Mouse (Mus musculus) brown adipose tissue, adult 24 weeks (tissue): ENCODE measurements at regions not wholly inside any gene's neighbourhood (a gene's known extent, or its start where the extent isn't known, plus 50 kb on each side); places are given as distances from the start of the nearest gene placed in this dataset.

Source experiments
- H3K27ac ChIP-seq: fragments of 200-500 bp; replicated peaks from 2 replicates; pipeline ENCODE4 v1.5.1; 2012; ENCODE audit warnings: low read depth, mild to moderate bottlenecking, low read length
- H3K4me1 ChIP-seq: fragments of 200-500 bp; 2 replicates; pipeline ENCODE4 v1.6.1; 2012; ENCODE audit warnings: low read length, mixed read lengths; ENCODE audit not compliant: control insufficient read depth, insufficient read depth, insufficient read length
- H3K4me3 ChIP-seq: fragments of 200-500 bp; 2 replicates; pipeline ENCODE4 v1.5.1; 2012; ENCODE audit warnings: low read depth, mild to moderate bottlenecking, low read length, moderate library complexity; ENCODE audit not compliant: insufficient read depth

- Histone ChIP-seq H3K27ac (no peak overlapping the region), H3K4me1 (peaks cover 7% of the 10 kb centered on the region), H3K4me3 (no peak overlapping the region)
Measured at GRCm38 (mm10) chr9:63087195-63087594, 61.6 kb downstream of the Skor1 start.

GRCm38 (mm10) chr9:63086671-63087070 lies 62.1 kb downstream of the Skor1 start:
- no peak overlapping the region for H3K4me3 ChIP-seq
- H3K4me1 ChIP-seq: peaks cover 7% of the 10 kb centered on the region
- H3K27ac ChIP-seq: no peak overlapping the region

GRCm38 (mm10) chr9:63082830-63083229 lies 65.9 kb downstream of the Skor1 start:
- Histone ChIP-seq H3K4me3 (no peak overlapping the region), H3K27ac (no peak overlapping the region), H3K4me1 (no peaks in the 10 kb centered on the region)

GRCm38 (mm10) chr9:63082311-63082710 lies 66.5 kb downstream of the Skor1 start:
- Histone ChIP-seq H3K4me1 (no peaks in the 10 kb centered on the region), H3K27ac (no peak overlapping the region), H3K4me3 (no peak overlapping the region)

GRCm38 (mm10) chr9:63080406-63080805 lies 68.4 kb downstream of the Skor1 start:
- no peak overlapping the region for H3K27ac ChIP-seq

GRCm38 (mm10) chr9:63075252-63075651 lies 73.5 kb downstream of the Skor1 start:
- Histone ChIP-seq H3K27ac (no peak overlapping the region), H3K4me3 (no peak overlapping the region), H3K4me1 (peaks cover 2% of the 10 kb centered on the region; the same call in 1 of the 2 replicates)

More at GRCm38 (mm10) chr9:63080406-63080805, 68.4 kb downstream of the Skor1 start:
- Histone ChIP-seq H3K4me3 (no peak overlapping the region), H3K4me1 (no peaks in the 10 kb centered on the region)

GRCm38 (mm10) chr9:63074803-63075202 lies 74.0 kb downstream of the Skor1 start:
- H3K4me1 ChIP-seq: peaks cover 2% of the 10 kb centered on the region; the same call in 1 of the 2 replicates
- no peak overlapping the region for H3K27ac ChIP-seq
- H3K4me3 ChIP-seq: no peak overlapping the region

- Histone ChIP-seq H3K27ac (no peak overlapping the region), H3K4me1 (peaks cover 2% of the 10 kb centered on the region; the same call in 1 of the 2 replicates), H3K4me3 (no peak overlapping the region)
Measured at GRCm38 (mm10) chr9:63074023-63074750, 74.6 kb downstream of the Skor1 start.

- H3K4me1 ChIP-seq: peaks cover 2% of the 10 kb centered on the region; the same call in 1 of the 2 replicates
- no peak overlapping the region for H3K27ac ChIP-seq
- H3K4me3 ChIP-seq: no peak overlapping the region
Measured at GRCm38 (mm10) chr9:63071032-63071431, 77.7 kb downstream of the Skor1 start.

GRCm38 (mm10) chr9:63069919-63070318 lies 78.8 kb downstream of the Skor1 start:
- H3K27ac ChIP-seq: no peak overlapping the region
- H3K4me3 ChIP-seq: no peak overlapping the region
- H3K4me1 ChIP-seq: peaks cover 2% of the 10 kb centered on the region; the same call in 1 of the 2 replicates

- Histone ChIP-seq H3K27ac (no peak overlapping the region), H3K4me1 (no peaks in the 10 kb centered on the region), H3K4me3 (no peak overlapping the region)
Measured at GRCm38 (mm10) chr9:63067054-63067406, 79.3 kb upstream of the Pias1 start.

GRCm38 (mm10) chr9:63066384-63067053 lies 78.8 kb upstream of the Pias1 start:
- Histone ChIP-seq H3K4me1 (no peaks in the 10 kb centered on the region), H3K27ac (no peak overlapping the region), H3K4me3 (no peak overlapping the region)

- Histone ChIP-seq H3K4me3 (no peak overlapping the region), H3K27ac (no peak overlapping the region), H3K4me1 (no peaks in the 10 kb centered on the region)
Measured at GRCm38 (mm10) chr9:63063525-63063924, 75.8 kb upstream of the Pias1 start.

GRCm38 (mm10) chr9:63060740-63061139 lies 73.0 kb upstream of the Pias1 start:
- H3K4me3 ChIP-seq: no peak overlapping the region
- H3K4me1 ChIP-seq: no peaks in the 10 kb centered on the region

GRCm38 (mm10) chr9:63059234-63059842 lies 71.6 kb upstream of the Pias1 start:
- H3K4me3 ChIP-seq: 0 out of 2 replicates have a peak overlapping the region, but pooled peaks have one; percentile 11
- H3K4me1 ChIP-seq: no peaks in the 10 kb centered on the region
- no peak overlapping the region for H3K27ac ChIP-seq

More at GRCm38 (mm10) chr9:63060740-63061139, 73.0 kb upstream of the Pias1 start:
- no peak overlapping the region for H3K27ac ChIP-seq
